Mouse (Mus musculus): ENCODE measurements around the gene Troap. TPM values are rescaled to one million over a fixed set of nuclear protein-coding genes. Genes with fewer than 3 reads are reported as not detected.

The Troap gene
- polyA plus RNA-seq (2014; fragmentation: Illumina TruSeq; extraction: RNeasy Lipid Tissue Mini Kit (QIAGEN cat#74804); ENCODE audit: low read depth, low replicate concordance) = 2.4 TPM

GRCm38 (mm10) chr15:99074019-99074599 is at the start of gene Troap:
Gene Troap, plus strand, starts transcription at chr15:99074575.

GRCm38 (mm10) chr15:99029619-99030584 is 44.5 kb upstream of the Troap start, which contains the start of gene Tuba1c:
Gene Tuba1c, plus strand, starts transcription at chr15:99029891.

GRCm38 (mm10) chr15:99055040-99055439 is 19.3 kb upstream of the Troap start, which contains the start of gene Prph:
Gene Prph, plus strand, starts transcription at chr15:99055174.

DNA sequence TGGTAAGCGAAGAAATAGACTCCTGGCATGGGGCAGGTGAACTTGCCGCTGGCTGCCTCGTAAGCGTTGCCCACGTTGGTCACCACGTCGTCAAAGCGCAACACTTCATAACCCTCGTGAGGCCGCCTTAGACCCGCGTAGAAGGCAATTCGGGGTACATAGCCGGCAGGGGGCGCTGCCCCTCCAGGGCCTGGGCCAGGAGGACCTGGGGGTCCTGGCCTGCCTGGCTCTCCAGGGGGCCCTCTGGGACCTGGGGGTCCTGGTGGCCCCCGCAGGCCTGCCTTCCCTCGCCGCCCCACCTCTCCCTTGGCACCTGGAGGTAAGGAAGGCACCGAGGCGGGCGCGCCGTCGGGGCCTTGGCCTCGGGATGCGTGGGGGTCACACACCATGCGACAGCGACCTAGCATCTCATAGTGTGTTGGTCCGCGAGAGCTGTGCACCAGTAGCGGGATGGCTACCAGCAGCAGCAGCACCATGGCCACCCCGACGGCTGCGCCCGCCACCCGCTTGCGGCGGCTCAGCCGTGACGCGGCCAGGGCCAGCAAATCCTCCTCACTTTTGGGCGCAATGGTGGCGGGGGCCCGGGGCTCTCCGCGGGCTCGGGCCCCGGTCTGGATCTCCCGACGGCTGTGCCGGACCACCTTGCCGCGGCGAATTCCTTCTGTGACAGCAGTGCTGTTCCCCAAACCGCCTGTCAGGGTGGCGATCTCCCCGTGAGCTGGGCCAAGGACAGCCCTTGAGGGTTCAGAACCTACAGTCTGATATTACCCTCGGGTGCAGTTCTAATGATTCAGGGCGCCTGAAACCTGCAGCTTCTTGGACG is 13.1 kb downstream of the Troap start, which contains the start of gene C1ql4:
TSS of gene C1ql4 (minus strand) at position 565 of the 823 bp plus-strand sequence.

DNA sequence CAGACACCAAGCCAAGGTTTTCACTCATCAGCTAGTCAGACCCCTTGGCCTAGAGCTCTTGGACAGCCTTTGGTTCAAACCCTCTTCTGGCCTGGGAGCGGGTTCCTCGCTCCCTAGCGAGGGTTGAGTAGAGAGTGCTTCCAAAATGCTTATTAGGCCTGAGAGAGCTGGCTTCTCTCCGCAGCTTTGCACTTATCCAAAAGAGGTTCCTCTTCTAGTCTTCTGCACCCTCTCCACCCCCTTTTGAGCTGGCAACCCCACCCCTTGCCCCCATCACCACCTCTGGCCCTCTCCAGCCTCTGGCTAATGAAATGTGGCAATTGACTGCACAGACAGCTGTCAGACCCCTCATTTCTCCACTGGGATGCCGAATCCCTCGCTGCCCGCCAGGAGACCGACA is 18.5 kb downstream of the Troap start, which contains the start of gene Dnajc22:
TSS of gene Dnajc22 (plus strand) at position 301 of the 400 bp plus-strand sequence.

DNA sequence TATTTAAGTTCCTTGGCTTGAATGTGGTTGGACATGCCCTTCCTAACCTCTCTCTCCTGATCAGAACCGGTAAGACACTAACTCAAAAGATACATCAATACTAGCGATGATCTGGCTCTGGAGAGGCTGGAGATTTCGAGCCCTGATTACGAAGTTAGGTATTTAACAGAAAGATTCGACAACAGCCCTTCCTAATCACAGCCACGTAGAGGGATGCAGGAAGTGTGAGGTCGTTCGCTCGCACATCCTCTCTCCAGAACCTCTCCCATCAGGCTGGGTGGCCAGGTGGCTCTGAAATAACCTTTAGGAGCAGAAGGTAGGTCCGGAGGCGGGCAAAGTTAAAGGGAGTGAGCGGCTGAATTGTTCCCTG is 51.3 kb downstream of the Troap start, which contains the start of gene Spats2:
TSS of gene Spats2 (plus strand) at position 206 of the 370 bp plus-strand sequence.

Other genes starting within 250 kb of the Troap start
- 17.5 TPM for gene Prkag1, start 243.1 kb upstream of the Troap start, polyA plus RNA-seq (2014; fragmentation: Illumina TruSeq; extraction: RNeasy Lipid Tissue Mini Kit (QIAGEN cat#74804); ENCODE audit: low read depth, low replicate concordance)
- 2.5 TPM for gene Kmt2d, start 203.4 kb upstream of the Troap start, polyA plus RNA-seq (2014; fragmentation: Illumina TruSeq; extraction: RNeasy Lipid Tissue Mini Kit (QIAGEN cat#74804); ENCODE audit: low read depth, low replicate concordance)
- gene Rhebl1, start 180.0 kb upstream of the Troap start, polyA plus RNA-seq (2014; fragmentation: Illumina TruSeq; extraction: RNeasy Lipid Tissue Mini Kit (QIAGEN cat#74804); ENCODE audit: low read depth, low replicate concordance) = 1.7 TPM
- gene Dhh, start 176.0 kb upstream of the Troap start, polyA plus RNA-seq (2014; fragmentation: Illumina TruSeq; extraction: RNeasy Lipid Tissue Mini Kit (QIAGEN cat#74804); ENCODE audit: low read depth, low replicate concordance) = 4.0 TPM
- gene Lmbr1l, start 156.3 kb upstream of the Troap start, polyA plus RNA-seq (2014; fragmentation: Illumina TruSeq; extraction: RNeasy Lipid Tissue Mini Kit (QIAGEN cat#74804); ENCODE audit: low read depth, low replicate concordance) = 27.2 TPM
- 17.9 TPM for gene Tuba1b, start 140.0 kb upstream of the Troap start, polyA plus RNA-seq (2014; fragmentation: Illumina TruSeq; extraction: RNeasy Lipid Tissue Mini Kit (QIAGEN cat#74804); ENCODE audit: low read depth, low replicate concordance)
- gene Gm49450, start 121.0 kb upstream of the Troap start, polyA plus RNA-seq (2014; fragmentation: Illumina TruSeq; extraction: RNeasy Lipid Tissue Mini Kit (QIAGEN cat#74804); ENCODE audit: low read depth, low replicate concordance) = not detected
- gene Tuba1a, start 120.9 kb upstream of the Troap start, polyA plus RNA-seq (2014; fragmentation: Illumina TruSeq; extraction: RNeasy Lipid Tissue Mini Kit (QIAGEN cat#74804); ENCODE audit: low read depth, low replicate concordance) = 38.3 TPM
- gene Tuba1c, start 44.7 kb upstream of the Troap start, polyA plus RNA-seq (2014; fragmentation: Illumina TruSeq; extraction: RNeasy Lipid Tissue Mini Kit (QIAGEN cat#74804); ENCODE audit: low read depth, low replicate concordance) = 7.9 TPM
- not detected for gene Prph, start 19.4 kb upstream of the Troap start, polyA plus RNA-seq (2014; fragmentation: Illumina TruSeq; extraction: RNeasy Lipid Tissue Mini Kit (QIAGEN cat#74804); ENCODE audit: low read depth, low replicate concordance)
- gene C1ql4, start 13.2 kb downstream of the Troap start, polyA plus RNA-seq (2014; fragmentation: Illumina TruSeq; extraction: RNeasy Lipid Tissue Mini Kit (QIAGEN cat#74804); ENCODE audit: low read depth, low replicate concordance) = not detected
- gene Dnajc22, start 18.6 kb downstream of the Troap start, polyA plus RNA-seq (2014; fragmentation: Illumina TruSeq; extraction: RNeasy Lipid Tissue Mini Kit (QIAGEN cat#74804); ENCODE audit: low read depth, low replicate concordance) = not detected
- 96.0 TPM for gene Spats2, start 51.3 kb downstream of the Troap start, polyA plus RNA-seq (2014; fragmentation: Illumina TruSeq; extraction: RNeasy Lipid Tissue Mini Kit (QIAGEN cat#74804); ENCODE audit: low read depth, low replicate concordance)
- gene Kcnh3, start 150.3 kb downstream of the Troap start, polyA plus RNA-seq (2014; fragmentation: Illumina TruSeq; extraction: RNeasy Lipid Tissue Mini Kit (QIAGEN cat#74804); ENCODE audit: low read depth, low replicate concordance) = 0.07 TPM
- 3.5 TPM for gene Mcrs1, start 177.4 kb downstream of the Troap start, polyA plus RNA-seq (2014; fragmentation: Illumina TruSeq; extraction: RNeasy Lipid Tissue Mini Kit (QIAGEN cat#74804); ENCODE audit: low read depth, low replicate concordance)
- 17.5 TPM for gene Prpf40b, start 220.5 kb downstream of the Troap start, polyA plus RNA-seq (2014; fragmentation: Illumina TruSeq; extraction: RNeasy Lipid Tissue Mini Kit (QIAGEN cat#74804); ENCODE audit: low read depth, low replicate concordance)
- gene Fam186b, start 221.3 kb downstream of the Troap start, polyA plus RNA-seq (2014; fragmentation: Illumina TruSeq; extraction: RNeasy Lipid Tissue Mini Kit (QIAGEN cat#74804); ENCODE audit: low read depth, low replicate concordance) = 24.8 TPM